Mouse (Mus musculus): Measurements from ENCODE around the gene Camta1. TPM values are rescaled to one million over a fixed set of nuclear protein-coding genes. Genes with fewer than 3 reads are reported as not detected.

The Camta1 gene
- total RNA-seq, 2 experiments from 2014 or later = 247 to 265 TPM

DNA sequence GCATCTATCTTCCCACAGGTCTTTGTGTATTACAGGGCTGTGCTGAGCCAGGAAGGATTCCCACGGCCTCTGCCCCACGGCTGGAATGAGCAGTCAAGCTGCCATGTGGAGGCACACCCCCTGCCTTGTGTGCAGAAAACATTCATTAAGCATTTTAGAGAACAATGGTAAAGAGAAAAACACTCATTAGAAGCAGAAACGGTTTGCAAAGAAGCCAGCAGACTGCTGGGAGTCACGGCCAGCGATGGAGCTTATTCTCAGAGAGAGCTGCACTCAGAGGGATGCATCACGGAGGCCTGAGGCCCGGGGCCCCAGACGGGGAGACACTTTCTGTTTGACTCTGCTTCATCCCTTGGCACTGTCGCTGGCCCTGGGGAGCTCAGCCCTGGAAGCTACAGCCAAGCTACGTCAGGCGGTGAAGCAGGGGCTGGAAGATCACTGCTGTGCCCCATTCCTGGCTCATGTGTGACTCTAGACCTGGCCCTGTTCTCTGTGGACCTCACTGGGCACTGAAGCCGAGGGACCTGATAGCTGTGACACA, 575.7 kb downstream of the Camta1 start:
- DNase-seq (ENCODE audit: low spot score in 2 of 2) = no peak

DNA sequence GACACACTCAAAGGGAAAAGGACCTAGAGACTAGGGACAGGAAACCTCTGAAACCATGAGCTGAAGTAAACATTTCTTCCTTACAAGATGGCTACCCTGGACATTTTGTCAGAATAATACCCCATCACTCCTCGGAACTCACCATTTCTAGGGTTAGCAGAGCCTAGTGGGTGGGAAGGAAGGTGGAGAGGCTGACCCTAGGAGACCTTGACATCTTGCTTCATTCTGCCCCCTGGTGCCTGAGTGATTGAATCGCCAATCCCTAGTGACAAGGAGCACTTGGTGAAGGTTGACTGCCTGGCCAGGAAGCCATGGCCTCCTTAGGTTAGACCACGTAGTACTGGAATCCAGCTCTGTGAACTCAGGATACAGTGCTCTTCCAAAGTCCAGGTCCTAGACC, 576.2 kb downstream of the Camta1 start:
- no peak for DNase-seq (ENCODE audit: low spot score in 2 of 2)

DNA sequence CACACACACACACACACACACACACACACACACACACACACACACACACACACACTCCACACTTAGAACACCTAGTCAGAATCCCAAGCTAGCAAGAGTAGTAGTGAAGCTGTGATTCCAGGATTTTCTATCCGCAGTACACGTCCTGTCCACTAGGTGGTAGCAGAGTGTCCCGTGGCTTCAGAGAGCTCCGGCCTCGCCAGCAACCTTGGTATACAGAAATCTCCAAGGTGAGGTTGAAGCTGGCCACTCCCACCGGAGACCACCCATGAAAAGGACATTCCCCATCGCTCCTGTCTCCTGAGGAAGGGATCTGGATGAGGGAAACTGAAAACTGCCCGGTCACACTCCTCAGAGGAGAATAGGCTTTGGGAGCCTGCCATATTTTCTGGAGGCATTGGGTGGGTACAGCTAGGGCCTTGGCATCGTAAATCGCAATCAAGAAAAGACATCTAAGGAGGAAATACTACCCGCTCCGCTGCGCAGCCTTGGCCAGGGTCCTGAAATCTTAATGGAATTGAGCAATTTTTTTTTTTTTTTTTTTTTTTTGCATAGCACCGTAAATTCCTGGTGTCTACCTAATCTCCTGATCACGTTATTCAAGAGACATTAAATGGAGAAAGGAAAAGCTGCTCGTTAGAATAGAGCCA, 578.5 kb downstream of the Camta1 start:
- peak; percentile 72 to 81 for DNase-seq (ENCODE audit: low spot score in 2 of 2)

DNA sequence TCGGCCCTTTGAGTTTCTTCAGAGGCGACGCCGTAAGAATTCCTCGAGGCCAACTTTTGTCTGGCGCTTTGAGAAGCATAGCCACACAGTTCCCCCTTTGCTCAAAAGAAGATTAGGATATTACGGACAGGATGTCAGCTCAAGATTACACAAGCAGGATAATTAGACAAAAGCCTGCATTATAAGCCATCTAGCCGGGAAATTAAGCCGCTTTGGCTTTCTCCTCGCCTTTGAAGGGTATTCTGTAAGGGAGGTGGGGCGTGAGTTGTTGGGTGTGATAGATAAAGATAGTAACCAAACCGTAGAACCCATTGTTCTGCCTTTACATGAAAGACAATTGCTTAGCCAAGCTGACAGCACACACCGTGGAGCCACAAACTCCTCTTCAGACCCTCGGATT, 579.6 kb downstream of the Camta1 start:
- DNase-seq (ENCODE audit: low spot score in 2 of 2) = no peak

DNA sequence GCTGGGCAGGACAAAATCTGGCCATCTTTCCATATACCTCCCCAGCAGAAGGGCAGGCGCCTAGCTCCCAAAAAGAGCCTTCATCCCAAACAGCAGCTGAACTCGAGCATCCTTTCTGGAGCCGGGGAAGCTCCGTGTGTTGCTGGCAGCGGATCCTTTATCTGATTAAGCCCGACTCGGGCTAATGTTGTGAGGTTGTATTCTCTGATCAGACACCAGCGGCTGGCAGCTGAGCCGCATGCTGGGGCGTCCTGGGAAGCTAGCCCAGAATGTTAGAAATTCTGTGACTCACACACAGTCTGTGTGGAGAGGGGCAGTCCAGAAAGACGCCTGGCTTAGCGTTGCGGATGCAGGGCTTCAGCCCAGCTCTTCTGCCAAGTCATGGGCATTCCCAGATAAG, 586.4 kb downstream of the Camta1 start:
- DNase-seq (ENCODE audit: low spot score in 2 of 2) = peak; percentile 81 to 88

DNA sequence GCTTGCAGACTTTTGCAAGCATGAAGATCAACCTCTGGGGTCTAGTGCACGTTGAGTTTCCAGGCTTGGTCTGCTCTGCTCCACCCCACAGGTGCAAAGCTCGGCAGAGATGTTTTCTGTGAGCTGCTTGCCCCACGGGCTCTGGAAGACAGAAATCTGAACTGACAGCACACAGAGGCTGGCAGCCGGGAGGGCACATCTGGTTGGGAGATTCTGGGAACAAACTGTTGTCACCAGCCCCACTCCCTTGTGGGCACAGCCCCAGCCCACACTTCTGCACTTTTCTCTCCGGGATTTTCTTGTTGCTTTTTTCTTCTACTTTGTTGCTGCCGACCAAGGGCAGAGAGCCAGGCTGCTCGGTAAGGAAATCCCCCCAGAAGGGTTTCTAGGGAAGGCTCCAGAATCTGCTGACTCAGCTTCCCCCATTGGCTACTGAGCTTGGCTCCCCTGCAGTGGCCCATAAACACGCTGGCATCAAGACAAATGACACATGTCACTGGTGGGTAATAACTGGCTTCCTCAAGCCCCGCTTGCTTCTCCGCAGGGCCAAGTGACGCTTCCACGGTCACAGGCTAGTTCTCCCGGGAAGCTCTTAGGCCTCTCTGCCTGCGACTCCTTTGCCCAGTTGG, 597.8 kb downstream of the Camta1 start:
- DNase-seq (ENCODE audit: low spot score in 2 of 2) = peak in 1 of 2 experiments; percentile 21

DNA sequence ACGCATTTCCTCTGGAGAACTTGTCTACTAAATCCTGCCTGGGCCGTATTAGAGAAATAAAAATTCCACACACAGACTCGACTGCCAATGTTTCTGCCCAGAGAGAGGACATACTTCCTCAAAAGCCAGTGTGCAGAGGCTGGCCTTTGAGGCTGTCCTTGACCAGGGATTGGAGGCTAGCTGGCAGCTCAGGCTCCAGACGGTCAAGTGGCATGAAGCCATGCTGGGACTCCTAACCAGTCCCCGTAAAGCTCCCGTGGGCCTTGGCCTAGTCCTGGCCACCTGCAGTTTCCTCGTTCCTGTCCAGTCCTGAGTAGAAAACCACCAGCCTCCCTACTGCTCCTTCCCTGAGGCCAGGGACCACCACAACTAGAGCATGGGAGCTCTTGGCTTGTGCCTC, 598.6 kb downstream of the Camta1 start:
- DNase-seq (ENCODE audit: low spot score in 2 of 2) = no peak

DNA sequence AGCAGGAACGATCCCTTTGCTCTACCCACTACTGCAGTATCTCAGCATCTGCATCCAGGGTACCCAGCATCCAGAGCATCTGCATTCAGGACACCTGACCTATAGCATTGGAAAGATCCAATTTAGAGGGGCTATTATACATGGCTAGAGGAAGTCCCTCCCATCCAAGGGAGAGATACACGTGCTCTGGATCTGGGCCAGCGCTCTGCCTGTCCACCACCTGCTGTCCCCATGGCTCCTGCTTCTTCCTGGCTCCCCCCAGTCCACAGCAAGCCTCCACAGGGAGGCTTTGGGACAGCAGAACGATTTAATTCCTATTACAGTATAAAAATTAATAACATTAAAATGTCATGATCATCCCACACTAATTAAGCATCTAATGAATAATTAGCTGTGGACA, 605.1 kb downstream of the Camta1 start:
- no peak for DNase-seq (ENCODE audit: low spot score in 2 of 2)

DNA sequence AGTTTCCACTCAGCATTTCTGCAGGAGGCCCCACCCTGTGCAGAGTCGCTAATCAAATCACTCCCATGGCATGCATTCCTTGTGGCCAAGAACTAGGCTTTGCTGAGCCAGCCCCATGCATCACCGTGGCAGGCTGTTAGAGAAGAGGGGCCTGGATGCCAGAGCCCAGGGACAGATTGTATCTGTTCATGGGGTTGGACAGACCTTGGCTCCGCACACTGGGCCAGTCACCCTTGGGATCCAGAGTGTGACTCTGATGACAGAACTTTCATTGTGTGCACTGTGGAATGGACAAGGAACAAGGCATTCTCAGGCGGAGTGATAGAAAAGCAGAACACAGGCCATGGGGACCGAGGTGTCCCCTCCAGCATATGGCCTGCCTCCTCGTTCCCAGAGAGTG, 610.9 kb downstream of the Camta1 start:
- DNase-seq (ENCODE audit: low spot score in 2 of 2) = no peak

DNA sequence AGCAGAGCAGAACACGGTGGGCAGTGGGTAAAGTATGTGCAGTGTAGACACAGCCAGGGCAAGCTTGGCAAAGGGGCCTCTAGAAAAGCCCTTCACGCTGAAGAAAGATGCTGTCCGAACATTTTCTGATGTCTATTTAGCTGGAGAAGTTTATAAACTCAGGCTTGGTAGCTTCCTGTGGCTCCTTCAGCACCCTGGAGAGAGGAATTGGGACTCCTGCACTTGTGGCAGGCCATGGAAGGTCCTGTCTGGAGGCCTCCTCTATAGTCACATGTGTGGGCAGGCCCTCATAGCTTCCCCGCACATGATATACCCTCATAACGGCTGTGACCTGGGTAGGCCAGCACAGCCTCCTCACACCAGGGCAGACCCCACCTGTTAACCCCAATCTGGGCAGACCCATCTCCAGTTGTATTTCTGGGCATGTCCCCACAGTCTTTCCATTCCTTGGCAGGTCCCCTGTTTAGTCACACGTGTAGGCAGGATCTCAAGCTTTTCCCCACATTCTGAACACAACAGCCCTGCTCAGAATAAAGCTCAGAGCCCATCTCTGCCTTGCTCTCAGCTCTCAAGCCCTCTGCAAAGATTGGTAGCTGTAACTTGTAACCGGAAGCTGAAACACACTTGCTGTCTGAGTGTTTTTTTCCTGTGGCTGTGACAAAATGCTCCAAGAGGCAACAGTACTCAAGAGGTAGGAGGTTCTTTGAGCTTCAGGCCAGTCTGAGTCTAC, 616.4 kb downstream of the Camta1 start:
- DNase-seq (ENCODE audit: low spot score in 2 of 2) = no peak

DNA sequence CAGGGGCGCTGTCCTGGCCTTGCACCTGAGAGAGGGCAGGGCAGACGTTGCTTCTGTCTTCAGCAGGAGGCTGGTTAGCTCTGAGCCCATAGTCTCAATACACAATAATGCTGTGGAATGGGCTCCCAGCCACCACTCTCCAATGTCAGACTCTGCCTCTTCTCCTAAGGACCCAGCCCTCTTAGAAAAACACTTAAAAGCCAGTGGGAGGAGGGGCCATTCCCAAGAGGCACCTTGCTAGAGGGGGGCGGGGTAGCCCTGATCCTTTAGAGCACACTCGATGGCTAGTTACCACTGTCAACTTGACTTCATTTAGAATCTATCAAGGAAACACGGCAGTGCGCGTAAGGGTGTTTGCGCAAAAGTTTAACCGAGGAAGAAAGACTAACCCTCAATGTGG, 618.2 kb downstream of the Camta1 start:
- DNase-seq (ENCODE audit: low spot score in 2 of 2) = no peak

DNA sequence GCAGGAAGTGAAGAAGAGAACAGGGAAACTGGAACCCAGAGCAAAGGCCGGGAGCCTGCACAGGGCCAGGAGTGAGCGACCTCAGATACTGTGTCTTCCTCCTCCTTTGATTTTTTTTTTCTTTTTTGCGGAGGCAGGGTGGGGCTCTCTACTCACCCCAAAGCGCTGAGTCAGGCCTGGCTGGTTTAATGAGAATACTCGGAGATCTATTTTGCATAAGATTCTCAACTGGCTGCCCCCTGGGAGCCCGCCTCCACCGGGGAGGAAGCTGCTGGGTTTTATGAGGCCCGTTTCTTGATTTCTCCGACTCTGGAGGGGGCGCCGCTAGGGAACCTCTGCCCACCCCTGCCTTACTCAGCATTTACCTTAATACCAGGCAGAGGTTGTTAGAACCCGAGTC, 618.9 kb downstream of the Camta1 start:
- peak in 1 of 2 experiments; percentile 10 for DNase-seq (ENCODE audit: low spot score in 2 of 2)

DNA sequence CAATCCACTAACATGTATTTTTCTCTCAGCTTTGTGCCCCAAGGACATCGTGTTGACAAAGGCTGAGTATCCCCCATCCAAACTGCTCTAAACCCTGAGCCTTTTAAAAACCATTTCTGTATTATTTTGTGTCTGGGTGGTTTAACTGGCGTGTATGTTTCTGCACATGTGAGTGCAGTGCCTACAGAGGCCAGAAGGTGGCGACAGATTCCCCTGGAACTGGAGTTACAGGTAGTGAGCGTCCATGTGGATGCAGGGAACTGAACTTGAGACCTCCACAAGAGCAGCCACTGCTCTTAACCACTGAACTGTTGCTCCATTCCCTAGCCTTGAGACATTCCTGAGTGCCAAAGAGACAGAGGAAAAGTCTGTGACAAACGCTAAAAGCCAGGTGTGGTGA, 621.2 kb downstream of the Camta1 start:
- no peak for DNase-seq (ENCODE audit: low spot score in 2 of 2)

DNA sequence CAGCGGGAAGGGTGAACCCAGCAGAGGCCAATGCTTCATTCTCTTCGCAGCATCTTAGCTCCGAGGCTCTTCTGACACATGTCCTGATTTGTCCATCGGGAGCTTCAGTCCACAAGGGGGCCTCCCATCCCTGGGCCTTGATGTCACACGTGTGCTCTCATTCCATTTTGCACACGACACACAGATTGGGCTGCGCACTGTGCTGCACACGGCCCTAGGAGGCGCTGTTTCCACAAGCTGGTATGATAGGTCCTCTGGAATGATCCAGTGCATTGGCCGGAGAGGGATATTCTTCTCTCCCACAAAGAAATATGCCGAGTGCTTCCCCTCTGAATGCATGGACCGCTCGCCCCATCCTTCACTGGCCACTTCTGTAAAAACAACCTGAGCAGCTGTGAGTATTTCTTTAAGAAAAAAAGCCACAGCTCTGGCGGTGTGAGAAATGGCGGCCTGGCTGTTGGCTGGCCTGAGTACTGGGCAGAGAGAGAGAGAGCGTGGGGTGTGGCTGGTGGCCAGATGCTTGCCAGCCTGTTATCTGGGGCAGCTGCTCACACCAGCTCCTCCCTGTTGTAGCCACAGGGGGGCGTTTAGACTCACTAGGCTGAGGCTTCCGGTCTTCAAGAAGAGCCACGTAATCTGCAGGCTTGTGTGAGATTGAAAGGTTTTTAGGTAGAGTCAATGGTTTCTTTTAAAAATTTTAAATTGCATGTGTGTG, 622.5 kb downstream of the Camta1 start:
- peak; percentile 30 to 38 for DNase-seq (ENCODE audit: low spot score in 2 of 2)

DNA sequence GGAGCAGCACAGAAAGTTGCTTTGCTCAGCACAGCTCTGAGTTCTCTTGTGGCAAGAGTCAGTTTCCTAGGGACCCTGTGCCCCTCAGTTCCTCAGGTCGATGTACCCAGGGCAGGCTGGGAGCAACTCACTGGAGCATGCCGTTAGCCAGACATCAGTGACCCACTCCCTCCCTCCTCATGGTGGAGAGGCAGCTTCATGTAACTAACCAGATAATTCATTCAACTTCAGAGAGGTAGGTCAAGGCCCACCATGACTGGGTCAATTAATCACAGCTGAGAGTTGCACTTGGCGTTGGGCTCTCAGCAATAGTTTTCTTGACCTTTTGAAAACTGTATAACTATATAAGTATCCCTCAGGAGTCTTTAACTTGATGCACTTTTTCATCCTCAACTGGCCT, 624.2 kb downstream of the Camta1 start:
- no peak for DNase-seq (ENCODE audit: low spot score in 2 of 2)

DNA sequence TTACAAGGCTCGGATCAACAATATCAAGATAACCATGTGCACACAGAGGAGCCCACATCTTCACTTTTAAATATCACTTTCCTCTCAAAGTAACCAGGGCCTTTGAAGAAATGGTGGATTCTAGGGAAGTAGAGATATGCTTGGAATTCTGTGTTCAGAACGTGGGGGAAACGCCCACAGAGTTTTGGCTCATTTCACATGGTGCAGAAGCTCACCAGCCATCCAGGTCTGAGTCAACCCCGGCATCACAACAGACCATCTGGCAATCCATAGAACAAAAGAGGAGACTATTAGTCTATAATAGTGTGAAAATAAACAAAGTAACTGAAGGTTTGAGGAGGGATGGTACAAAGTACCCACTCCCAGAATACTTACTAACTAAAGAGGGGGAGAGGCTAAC, 626.7 kb downstream of the Camta1 start:
- peak; percentile 25 to 33 for DNase-seq (ENCODE audit: low spot score in 2 of 2)

DNA sequence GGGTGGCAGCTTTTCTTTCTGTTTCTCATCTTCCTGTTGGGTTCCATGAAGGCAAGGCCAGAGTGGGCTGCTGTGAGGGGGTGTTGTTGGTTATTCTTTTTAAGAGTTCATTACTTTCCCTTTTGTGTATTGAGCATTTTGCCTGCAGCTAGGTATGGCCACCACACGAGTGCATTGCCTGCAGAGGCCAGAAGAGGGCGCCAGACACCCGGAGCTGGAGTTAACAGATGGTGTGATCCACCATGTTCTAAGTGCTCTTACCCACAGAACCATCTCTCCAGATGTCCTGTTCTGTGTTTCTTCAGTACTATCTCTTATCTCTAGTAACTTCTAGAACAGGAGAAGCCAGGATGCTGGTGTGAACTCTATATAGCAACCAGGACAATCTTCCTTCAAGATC, 629.6 kb downstream of the Camta1 start:
- no peak for DNase-seq (ENCODE audit: low spot score in 2 of 2)

DNA sequence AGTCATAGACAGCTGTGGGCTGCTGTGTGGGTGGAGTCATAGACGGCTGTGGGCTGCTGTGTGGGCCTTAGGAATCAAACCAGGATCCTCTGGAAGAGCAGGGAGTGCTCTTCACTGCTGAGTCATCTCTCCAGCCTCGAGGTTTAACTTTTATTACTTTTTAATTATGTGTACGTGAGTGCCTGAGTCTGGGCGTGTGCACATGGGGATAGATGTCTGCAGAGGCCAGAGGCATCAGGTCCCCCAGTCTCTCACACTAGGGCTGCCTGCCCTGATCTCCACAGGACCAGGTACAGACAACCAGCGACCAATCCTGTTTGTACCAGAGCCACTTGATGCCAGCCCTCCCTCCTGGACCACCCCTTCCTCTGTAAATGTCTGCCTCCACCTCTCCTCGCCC, 632.6 kb downstream of the Camta1 start:
- no peak for DNase-seq (ENCODE audit: low spot score in 2 of 2)

DNA sequence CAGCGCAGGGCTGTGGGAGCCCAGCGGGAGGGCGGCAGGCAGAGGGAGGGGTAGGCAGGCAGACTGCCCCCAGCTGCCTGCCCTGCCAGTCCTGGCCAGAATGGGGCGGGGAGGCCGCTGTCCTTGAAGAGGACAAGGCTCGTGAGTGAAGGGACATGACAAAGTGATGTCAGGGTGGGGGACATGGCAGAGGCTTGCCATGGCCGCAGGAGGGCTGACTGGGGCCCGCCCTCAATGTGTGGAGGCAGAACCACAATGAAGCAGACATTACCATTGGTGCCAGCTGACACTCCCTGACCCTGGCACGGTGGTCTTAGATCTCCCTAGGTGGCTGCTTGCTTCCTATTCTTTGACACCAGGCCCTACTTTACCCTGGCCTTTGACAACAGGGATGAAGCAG, 635.2 kb downstream of the Camta1 start:
- DNase-seq (ENCODE audit: low spot score in 2 of 2) = no peak

DNA sequence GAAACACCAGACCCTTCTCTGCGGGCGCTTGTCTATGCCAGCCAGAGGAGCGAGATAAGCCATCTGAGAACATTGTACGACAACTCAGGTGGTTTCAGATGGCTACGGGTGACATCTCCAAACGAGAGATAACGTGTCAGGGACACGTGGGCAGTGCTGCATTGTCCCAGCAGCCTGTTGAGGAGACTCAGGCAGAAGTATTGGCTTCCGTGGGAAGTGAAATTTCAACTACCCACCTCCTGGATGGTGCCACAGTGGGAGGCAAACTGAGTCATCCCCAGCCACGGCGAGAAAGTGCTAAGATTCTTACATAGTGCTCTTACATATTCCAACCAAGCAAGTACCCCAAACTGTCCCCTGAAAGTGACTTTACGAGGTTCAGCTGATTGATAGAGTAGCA, 637.7 kb downstream of the Camta1 start:
- DNase-seq (ENCODE audit: low spot score in 2 of 2) = peak; percentile 68 to 79

DNA sequence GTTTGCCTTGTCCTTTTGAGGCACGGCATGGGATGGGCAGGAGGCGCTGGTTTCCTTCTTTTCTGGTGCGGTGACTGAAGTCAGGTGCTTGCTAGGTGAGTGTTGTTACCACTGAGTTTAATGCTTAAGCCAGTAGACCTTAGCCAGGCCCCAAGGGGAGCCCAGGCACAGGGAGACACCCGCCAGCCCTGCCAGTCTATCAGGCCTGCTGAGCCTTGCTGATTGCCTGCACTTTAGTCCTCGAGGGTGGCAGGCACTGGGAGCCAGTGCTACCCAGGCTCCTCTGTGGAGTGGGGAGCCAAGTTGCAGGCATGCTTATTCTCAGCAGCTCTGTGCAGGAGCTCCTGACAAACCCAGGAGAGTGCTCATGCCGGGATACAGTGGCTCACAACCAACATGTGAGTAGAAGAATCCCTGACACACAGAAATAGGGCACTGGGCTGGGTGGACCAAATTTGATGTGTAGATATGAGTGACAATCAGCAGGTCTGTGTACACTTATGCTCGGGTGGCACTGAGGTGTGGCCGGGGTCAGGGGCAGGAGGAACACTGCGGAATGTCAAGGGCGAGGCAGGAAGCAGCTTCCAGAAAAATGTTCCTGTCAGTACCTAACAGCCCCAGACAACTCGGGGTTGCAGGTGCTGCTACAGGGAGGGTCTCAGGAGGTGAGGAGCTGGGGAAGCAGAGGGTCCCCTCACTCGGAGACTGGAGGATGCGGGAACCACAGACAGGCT, 638.2 kb downstream of the Camta1 start:
- DNase-seq (ENCODE audit: low spot score in 2 of 2) = peak in 1 of 2 experiments; percentile 37

Data from left cerebral cortex, adult 18-20 months (tissue).